Mouse (Mus musculus): ENCODE data around the gene Lgals7. TPM values are rescaled to one million over a fixed set of nuclear protein-coding genes. Genes with fewer than 3 reads are reported as not detected.
A peak's percentile ranks its signal among the peaks of the same experiment; 100 is the strongest.

The Lgals7 gene
- total RNA-seq, 4 experiments from 2014 or later: 1.3 TPM; not detected in 3

GRCm38 (mm10) chr7:28830981-28831380 is 32.7 kb upstream of the Lgals7 start:
- DNase-seq (ENCODE audit: low spot score): no peak

DNA sequence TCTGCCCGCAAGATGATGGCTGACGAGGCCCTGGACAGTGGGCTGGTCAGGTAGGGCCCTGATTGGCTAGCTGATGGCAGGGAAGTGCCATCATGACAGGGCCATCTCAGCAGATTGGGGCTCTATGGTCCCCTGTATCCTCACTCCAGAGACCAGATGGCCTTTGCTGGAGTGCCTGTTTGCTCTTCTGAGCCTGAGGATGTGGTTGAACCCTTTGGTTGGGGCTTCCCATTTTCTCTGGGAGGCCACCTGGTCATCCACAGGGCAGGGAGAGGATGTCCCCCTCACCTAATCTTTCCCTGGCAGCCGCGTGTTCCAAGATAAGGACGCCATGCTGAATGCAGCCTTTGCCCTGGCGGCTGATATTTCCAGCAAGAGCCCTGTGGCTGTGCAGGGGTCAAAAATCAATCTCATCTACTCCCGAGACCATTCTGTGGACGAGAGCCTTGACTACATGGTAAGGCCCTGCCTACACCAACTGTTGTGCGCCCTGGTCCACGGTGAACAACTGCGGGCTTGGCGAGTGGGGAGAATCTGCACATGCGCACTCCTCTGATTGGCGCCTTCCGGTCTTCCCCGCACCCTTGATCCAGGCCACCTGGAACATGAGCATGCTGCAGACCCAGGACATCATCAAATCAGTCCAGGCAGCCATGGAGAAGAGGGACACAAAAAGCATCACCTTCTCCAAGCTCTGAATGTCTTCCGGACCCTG is 32.1 kb upstream of the Lgals7 start:
- DNase-seq (ENCODE audit: low spot score): no peak

- no peak for DNase-seq (ENCODE audit: low spot score)
Observed at GRCm38 (mm10) chr7:28832137-28832536, 31.5 kb upstream of the Lgals7 start.

GRCm38 (mm10) chr7:28833723-28834347 is 29.8 kb upstream of the Lgals7 start, which contains the start of gene Lgals4:
TSS of gene Lgals4 (plus strand) at chr7:28833854.
- DNase-seq (ENCODE audit: low spot score): no peak

GRCm38 (mm10) chr7:28836936-28837335 is 26.7 kb upstream of the Lgals7 start:
- DNase-seq (ENCODE audit: low spot score): no peak

GRCm38 (mm10) chr7:28838331-28838730 is 25.3 kb upstream of the Lgals7 start:
- no peak for DNase-seq (ENCODE audit: low spot score)

DNA sequence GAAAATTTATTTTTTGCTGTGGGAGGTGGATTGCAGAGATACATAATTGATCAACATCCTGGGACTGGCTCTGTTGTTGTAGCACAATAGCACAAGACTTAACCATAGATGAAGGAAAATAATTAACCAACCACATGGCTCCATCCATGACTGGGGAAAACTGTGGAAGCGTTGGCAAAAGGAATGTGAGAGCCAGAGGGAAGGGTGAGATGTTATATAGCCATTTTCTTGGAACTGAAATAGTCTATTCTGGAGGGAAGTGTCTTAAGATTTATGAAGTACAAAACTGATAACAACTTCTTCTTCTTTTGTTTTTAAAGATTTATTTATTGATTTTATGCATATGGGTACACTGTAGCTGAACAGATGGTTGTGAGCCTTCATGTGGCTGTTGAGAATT is 16.4 kb upstream of the Lgals7 start:
- DNase-seq (ENCODE audit: low spot score): no peak

- DNase-seq (ENCODE audit: low spot score): no peak
Observed at GRCm38 (mm10) chr7:28849700-28850236, 13.9 kb upstream of the Lgals7 start.

GRCm38 (mm10) chr7:28850642-28851041 is 13.0 kb upstream of the Lgals7 start:
- no peak for DNase-seq (ENCODE audit: low spot score)

DNA sequence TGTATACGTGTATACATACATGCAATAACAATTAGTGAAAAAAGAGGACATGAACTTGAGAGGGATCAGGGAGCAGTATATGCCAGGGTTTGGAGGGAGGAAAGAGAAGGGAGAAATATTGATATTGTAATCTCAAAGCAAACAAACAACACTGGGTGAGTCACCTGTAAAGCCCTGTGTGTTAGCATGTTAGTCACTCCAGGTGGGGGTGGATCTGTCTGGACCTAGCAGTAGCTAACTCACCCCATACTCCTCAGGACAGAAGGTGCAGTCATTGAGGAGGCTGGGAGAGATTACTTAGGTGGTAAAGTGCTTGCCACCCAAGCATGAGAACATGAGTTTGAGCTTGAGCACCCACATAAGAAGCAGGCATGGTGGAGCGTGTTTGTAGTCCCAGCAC is 3.7 kb upstream of the Lgals7 start:
- no peak for DNase-seq (ENCODE audit: low spot score)

- no peak for DNase-seq (ENCODE audit: low spot score)
Observed at GRCm38 (mm10) chr7:28860898-28861297, 2.8 kb upstream of the Lgals7 start.

DNA sequence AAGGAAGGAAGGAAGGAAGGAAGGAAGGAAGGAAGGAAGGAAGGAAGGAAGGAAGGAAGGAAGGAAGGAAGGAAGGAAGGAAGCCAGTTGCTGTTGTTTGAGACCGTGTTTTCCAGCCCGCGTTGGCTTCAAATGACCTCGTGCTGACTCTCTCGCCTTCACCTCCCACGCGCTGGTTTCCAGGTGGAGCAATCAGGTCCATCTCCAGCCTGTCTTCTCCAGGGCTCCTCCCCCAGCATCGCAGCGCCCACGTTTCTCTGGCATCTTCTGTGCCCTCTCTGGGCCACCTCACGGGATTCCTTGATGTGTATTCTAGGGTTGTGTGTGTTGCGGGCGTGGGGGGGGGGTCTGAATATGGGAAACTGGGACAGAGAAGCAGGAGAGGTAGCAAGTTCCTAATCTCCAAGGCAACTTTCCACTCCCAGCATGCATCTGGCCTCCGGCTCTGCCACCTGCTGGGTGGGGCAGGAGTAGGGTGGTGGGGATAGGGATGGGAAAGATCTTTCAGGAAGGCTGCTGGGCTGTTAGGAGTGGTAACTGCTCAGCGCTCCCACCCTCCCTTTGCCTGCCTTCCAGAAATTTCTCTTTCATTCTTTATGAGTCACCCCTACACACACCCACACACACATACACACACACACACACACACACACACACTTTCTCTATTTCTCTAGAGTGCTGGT is 695 bp upstream of the Lgals7 start:
- DNase-seq (ENCODE audit: low spot score): no peak

GRCm38 (mm10) chr7:28864288-28864750 is 666 bp downstream of the Lgals7 start:
- DNase-seq (ENCODE audit: low spot score): no peak

DNA sequence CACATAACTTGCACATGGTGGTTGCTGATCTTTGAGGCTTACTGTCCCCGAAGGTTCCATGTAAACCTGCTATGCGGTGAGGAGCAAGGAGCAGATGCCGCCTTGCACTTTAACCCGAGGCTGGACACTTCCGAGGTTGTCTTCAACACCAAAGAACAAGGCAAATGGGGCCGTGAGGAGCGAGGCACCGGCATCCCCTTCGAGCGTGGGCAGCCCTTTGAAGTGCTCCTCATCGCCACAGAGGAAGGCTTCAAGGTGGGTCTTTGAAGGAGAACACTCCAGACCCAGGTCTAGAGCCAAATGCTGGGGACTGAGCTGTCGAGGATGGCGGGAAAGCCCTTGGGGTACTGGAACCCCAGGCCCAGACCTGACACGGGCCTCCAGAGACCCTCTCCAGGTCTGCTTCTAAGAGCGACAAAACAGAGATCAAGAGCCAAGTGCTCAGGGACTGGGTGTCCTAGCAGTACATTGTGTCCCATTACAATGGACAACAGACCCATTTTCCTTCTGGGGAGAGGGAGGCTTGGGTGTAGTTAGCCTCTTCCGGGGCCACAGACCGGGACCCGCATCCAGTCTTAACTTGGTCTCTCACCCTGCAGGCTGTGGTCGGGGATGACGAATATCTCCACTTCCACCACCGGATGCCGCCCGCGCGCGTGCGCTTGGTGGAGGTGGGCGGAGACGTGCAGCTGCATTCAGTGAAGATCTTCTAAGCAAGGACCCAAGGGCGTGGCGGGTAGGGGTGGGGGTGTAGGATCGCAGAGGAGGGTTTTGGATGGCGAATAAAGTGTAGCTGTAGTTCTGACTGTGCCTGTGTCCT is 2.0 kb downstream of the Lgals7 start:
- DNase-seq (ENCODE audit: low spot score): peak; percentile 86

GRCm38 (mm10) chr7:28866769-28867507 is 3.3 kb downstream of the Lgals7 start:
- DNase-seq (ENCODE audit: low spot score): no peak

- peak; percentile 82 for DNase-seq (ENCODE audit: low spot score)
Observed at GRCm38 (mm10) chr7:28867508-28868340, 4.1 kb downstream of the Lgals7 start.

GRCm38 (mm10) chr7:28870901-28871664 is 7.4 kb downstream of the Lgals7 start:
- DNase-seq (ENCODE audit: low spot score): no peak

GRCm38 (mm10) chr7:28874565-28874964 is 10.9 kb downstream of the Lgals7 start:
- no peak for DNase-seq (ENCODE audit: low spot score)

GRCm38 (mm10) chr7:28876099-28876498 is 12.4 kb downstream of the Lgals7 start:
- DNase-seq (ENCODE audit: low spot score): no peak

All from heart, adult 8-10 months (tissue).